Comparison of ENCODE assay signal across 8 mouse cellular contexts in genomic region chr4:131836351-131836881, GRCm38 (mm10). TPM values are rescaled to one million over a fixed set of nuclear protein-coding genes. Genes with fewer than 3 reads are reported as not detected.
A peak's percentile ranks its signal among the peaks of the same experiment; 100 is the strongest.
DNase-seq lines count a peak whose midpoint lies in the region; ATAC-seq lines count a peak whose summit lies in the region.

No protein-coding gene starts in this region.

- under 1% methylated on average over 39 of the region's 39 CpGs for WGBS in heart, embryonic 14.5 days

- peaks cover 7 to 8% of the 10 kb centered on the region in 2 experiments; a peak in 3 of 4 replicates for H3K4me1 ChIP-seq in heart, embryonic 14.5 days (ENCODE audit: control insufficient read depth in 2 of 2, insufficient read depth in 2 of 2, low read length in 2 of 2)

- H3K36me3 ChIP-seq in heart, embryonic 14.5 days (ENCODE audit: control insufficient read depth, insufficient read depth, low read length) = no peaks in the 10 kb centered on the region

- H3K27ac ChIP-seq in heart, embryonic 14.5 days (replicated peaks in 1 of 2; ENCODE audit: control insufficient read depth in 1 of 2, insufficient read depth in 1 of 2, low read depth in 2 of 2, low read length in 2 of 2) = no peak overlapping the region

- peaks cover 54% of the 10 kb centered on the region for H3K27me3 ChIP-seq in heart, embryonic 14.5 days (ENCODE audit: control insufficient read depth, insufficient read depth, low read length)

- no peak for ATAC-seq in heart, embryonic 14.5 days (ENCODE audit: insufficient number of reproducible peaks, insufficient read depth, low FRiP score, low read depth)

- H3K9ac ChIP-seq in heart, embryonic 14.5 days (ENCODE audit: low read length) = peak overlapping the region; percentile 76

- H3K4me2 ChIP-seq in heart, embryonic 14.5 days (ENCODE audit: low read length) = peak overlapping the region; percentile 100

- H3K9me3 ChIP-seq in heart, embryonic 14.5 days (ENCODE audit: control insufficient read depth, low read length) = no peaks in the 10 kb centered on the region

- DNase-seq in ovary, postnatal 36 days (ENCODE audit: low spot score) = peak; percentile 50
- DNase-seq in ovary, adult 18-20 months (ENCODE audit: low spot score) = no peak
- peak; percentile 62 for DNase-seq in embryo, embryonic 9.5 days (ENCODE audit: extremely low spot score)
- DNase-seq in kidney, postnatal 10 days = peak; percentile 72
- DNase-seq in lung, postnatal 4 days = peak; percentile 58 to 64
- peak; percentile 52 for DNase-seq in urinary bladder, postnatal 25 days (ENCODE audit: low spot score)
- no peak for DNase-seq in layer of hippocampus, postnatal 14 days (ENCODE audit: low spot score in 2 of 2)

- peak overlapping the region; percentile 52 to 67 for H3K4me3 ChIP-seq in heart, embryonic 14.5 days (ENCODE audit: control insufficient read depth in 1 of 2, insufficient read depth in 1 of 2, low read depth in 1 of 2, low read length in 2 of 2)

RNA-seq across cellular contexts. Expression of gene Ptpru, which starts 1.7 kb away (rescaled TPM):
- polyA plus RNA-seq in heart, embryonic 14.5 days (2014; fragmentation: Nextera tagmentation; extraction: Ambion mirVana) = 1.2 and 1.5 TPM in 2 replicates
- total RNA-seq in layer of hippocampus, postnatal 14 days (2021) = 10 to 100 TPM; 66.8 to 82.5 TPM

RNA-seq across cellular contexts. Expression of gene Mecr, which starts 6.9 kb away (rescaled TPM):
- 39.1 and 44.1 TPM in 2 replicates for polyA plus RNA-seq in heart, embryonic 14.5 days (2014; fragmentation: Nextera tagmentation; extraction: Ambion mirVana)
- 10 to 100 TPM; 36.4 to 37.0 TPM for total RNA-seq in layer of hippocampus, postnatal 14 days (2021)

RNA-seq across cellular contexts. Expression of gene Srsf4, which starts 37.0 kb away (rescaled TPM):
- 63.6 and 69.1 TPM in 2 replicates for polyA plus RNA-seq in heart, embryonic 14.5 days (2014; fragmentation: Nextera tagmentation; extraction: Ambion mirVana)
- total RNA-seq in layer of hippocampus, postnatal 14 days (2021) = 10 to 100 TPM; 68.6 to 70.3 TPM

Comparison
In these comparisons a context has a peak if more than half of its experiments do, and no peak if none do; other contexts are left out.
1. DNase-seq: peak in ovary, postnatal 36 days (single experiment), embryo, embryonic 9.5 days (single experiment), kidney, postnatal 10 days (single experiment), lung, postnatal 4 days (2 of 2) and urinary bladder, postnatal 25 days (single experiment); none in ovary, adult 18-20 months (single experiment) and layer of hippocampus, postnatal 14 days (0 of 2).